Mouse (Mus musculus): ENCODE data around the gene Alg12. TPM values are rescaled to one million over a fixed set of nuclear protein-coding genes. Genes with fewer than 3 reads are reported as not detected.

Alg12 gene
- polyA plus RNA-seq, 1 experiment from 2014 or later = 14.2 TPM

DNA sequence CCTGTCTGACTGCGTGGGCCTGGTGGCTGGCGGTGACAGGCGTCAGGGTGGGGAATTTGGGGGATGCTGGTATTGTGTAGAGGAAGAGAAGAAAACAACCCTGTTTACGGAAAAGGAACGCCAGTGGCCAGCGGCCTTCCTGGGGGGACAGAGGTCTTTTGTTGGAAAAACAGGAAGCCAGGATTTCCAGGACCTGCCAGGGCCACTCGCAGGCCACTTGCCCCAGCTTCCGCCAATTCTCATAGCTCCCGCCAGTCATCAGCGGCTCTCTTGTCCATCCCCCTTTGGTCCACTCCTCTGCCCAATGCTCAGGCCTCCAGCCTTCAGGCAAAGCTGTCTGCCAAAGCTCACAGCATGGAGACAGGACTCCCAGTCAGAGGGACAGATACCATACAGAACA lies 21.0 kb upstream of the Alg12 start:
- 50% methylated on average over 10 of the region's 10 CpGs for WGBS
- Histone ChIP-seq H3K27me3 (no peaks in the 10 kb centered on the region), H3K4me1 (peaks cover 27% of the 10 kb centered on the region), H3K4me3 (replicated peaks) (no peak overlapping the region), H3K9me3 (replicated peaks) (no peaks in the 10 kb centered on the region), H3K9ac (no peak overlapping the region), H3K27ac (replicated peaks) (peak overlapping the region; percentile 77), H3K4me2 (replicated peaks) (no peak overlapping the region), H3K36me3 (no peaks in the 10 kb centered on the region)
- no peak for ATAC-seq (ENCODE audit: insufficient number of reproducible peaks, low FRiP score, low TSS enrichment, low read depth)

DNA sequence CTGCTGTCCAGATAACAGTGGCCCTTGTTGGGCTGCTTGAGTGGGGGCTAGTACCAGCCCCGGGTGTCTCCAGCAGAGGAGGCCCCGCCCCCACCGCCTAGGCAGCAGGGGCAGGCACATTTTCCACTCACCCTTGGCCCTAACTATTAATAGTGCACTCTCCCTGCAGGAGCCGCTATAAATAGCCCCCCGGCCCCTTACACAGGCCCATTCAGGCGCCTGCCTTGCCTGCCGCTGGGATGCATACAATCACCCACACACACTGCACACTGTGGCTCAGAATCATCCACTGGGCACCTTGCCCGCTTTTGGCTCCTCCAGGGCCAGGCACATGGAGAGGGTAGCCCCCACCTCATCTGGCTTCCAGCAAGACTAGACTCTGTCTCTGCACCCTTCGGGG lies 20.2 kb upstream of the Alg12 start:
- no peaks in the 10 kb centered on the region for H3K36me3 ChIP-seq
- H3K27me3 ChIP-seq = no peaks in the 10 kb centered on the region
- H3K4me3 ChIP-seq (replicated peaks) = no peak overlapping the region
- 25% methylated on average over 9 of the region's 9 CpGs for WGBS
- H3K27ac ChIP-seq (replicated peaks) = peak overlapping the region; percentile 77
- peak; percentile 66 for ATAC-seq (ENCODE audit: insufficient number of reproducible peaks, low FRiP score, low TSS enrichment, low read depth)
- H3K9me3 ChIP-seq (replicated peaks) = no peaks in the 10 kb centered on the region
- no peak overlapping the region for H3K9ac ChIP-seq
- peaks cover 27% of the 10 kb centered on the region for H3K4me1 ChIP-seq
- 0 out of 2 replicates have a peak overlapping the region, but pooled peaks have one; percentile 13 for H3K4me2 ChIP-seq (replicated peaks)

DNA sequence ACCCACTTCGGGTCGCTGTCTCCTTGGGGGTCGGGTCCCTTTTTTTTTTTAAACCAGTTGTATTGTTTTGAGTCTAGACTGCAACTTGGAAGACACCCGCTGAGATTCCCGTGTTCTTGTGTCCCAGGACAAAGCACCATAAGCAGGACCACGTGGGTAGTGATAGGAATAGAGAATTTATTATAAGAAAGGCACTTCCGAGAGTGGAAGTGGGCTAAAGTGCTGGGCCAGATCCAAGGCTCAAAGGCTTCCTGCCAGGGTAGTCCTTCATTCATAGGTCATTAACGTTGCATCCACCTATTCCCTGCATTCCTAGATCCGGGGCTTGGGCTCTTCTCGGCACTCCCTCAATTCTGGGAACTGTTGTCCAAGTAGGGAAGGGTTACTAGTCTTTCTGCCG lies 18.9 kb upstream of the Alg12 start:
- Histone ChIP-seq H3K4me1 (peaks cover 24% of the 10 kb centered on the region), H3K4me3 (replicated peaks) (peak overlapping the region; percentile 47), H3K9me3 (replicated peaks) (no peaks in the 10 kb centered on the region), H3K9ac (no peak overlapping the region), H3K27ac (replicated peaks) (no peak overlapping the region), H3K27me3 (no peaks in the 10 kb centered on the region), H3K36me3 (no peaks in the 10 kb centered on the region), H3K4me2 (replicated peaks) (peak overlapping the region; percentile 75)
- no peak for ATAC-seq (ENCODE audit: insufficient number of reproducible peaks, low FRiP score, low TSS enrichment, low read depth)
- WGBS = 3% methylated on average over 11 of the region's 11 CpGs

DNA sequence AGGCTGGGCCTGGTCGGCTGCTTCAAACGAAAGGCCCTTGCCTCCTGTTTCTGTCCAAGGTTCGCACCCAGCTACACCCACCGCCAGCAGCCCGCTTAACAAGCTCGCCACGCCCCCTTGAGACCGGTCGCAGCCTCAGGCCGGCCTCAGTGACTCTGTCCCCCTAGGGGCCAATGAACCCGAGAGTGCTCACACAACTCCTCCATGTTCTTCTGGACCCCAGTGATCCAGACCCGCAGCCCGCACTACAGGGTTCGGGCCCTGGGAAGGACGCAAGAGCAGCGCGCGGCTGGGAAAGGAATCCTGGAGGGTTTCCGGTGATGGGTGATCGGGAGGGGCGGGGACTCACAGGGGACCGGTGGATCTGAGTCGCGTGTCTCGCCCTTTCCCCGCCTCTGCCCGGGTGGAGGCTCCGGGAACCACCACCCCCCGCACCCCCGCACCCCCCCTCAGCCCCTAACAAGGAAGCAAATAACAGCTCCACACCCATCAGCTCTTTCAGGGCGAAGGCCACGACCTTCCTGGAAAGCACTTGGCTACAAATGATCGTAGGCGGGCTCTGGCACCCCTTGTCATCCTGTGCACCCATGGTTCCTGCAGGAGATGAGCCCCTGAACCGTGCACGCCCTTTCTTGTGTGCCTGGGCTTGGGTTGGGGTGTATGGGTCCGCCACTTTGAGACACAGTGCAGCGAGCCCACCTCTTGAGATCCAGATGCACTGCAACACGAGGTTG lies 18.2 kb upstream of the Alg12 start:
- under 1% methylated on average over 39 of the region's 39 CpGs for WGBS
- H3K4me1 ChIP-seq = peaks cover 24% of the 10 kb centered on the region
- H3K36me3 ChIP-seq = no peaks in the 10 kb centered on the region
- no peaks in the 10 kb centered on the region for H3K27me3 ChIP-seq
- H3K9me3 ChIP-seq (replicated peaks) = no peaks in the 10 kb centered on the region
- H3K4me3 ChIP-seq (replicated peaks) = peak overlapping the region; percentile 47
- H3K27ac ChIP-seq (replicated peaks) = no peak overlapping the region; the same call in 1 of the 2 replicates
- peak overlapping the region; percentile 37; the same call in 1 of the 2 replicates for H3K9ac ChIP-seq
- H3K4me2 ChIP-seq (replicated peaks) = peak overlapping the region; percentile 75
- peak; percentile 32; the same call in 1 of the 2 replicates for ATAC-seq (ENCODE audit: insufficient number of reproducible peaks, low FRiP score, low TSS enrichment, low read depth)

DNA sequence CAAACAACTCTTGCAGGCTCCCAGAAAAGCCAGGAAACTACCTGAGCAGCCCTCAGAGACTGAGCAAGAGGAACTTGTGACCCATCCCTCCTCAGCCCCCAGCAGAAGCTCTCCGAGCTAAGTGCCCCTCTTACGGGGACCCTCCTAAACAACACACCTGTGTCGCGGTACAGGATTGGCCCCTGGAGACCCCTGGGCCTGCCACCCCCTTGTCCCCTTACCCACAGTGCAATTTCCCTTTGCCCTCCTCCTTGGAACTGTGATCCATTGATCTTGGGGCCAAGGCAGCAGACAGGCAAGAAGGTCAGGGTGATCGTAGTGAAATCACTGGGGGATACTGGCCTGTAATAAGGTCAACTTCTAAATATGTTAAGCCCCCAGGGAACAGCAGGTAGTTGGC lies 17.5 kb upstream of the Alg12 start:
- ATAC-seq (ENCODE audit: insufficient number of reproducible peaks, low FRiP score, low TSS enrichment, low read depth) = no peak
- Histone ChIP-seq H3K4me1 (peaks cover 24% of the 10 kb centered on the region), H3K9ac (no peak overlapping the region), H3K9me3 (replicated peaks) (no peaks in the 10 kb centered on the region), H3K27me3 (no peaks in the 10 kb centered on the region), H3K27ac (replicated peaks) (no peak overlapping the region), H3K36me3 (no peaks in the 10 kb centered on the region), H3K4me3 (replicated peaks) (no peak overlapping the region), H3K4me2 (replicated peaks) (peak overlapping the region; percentile 75; the same call in 1 of the 2 replicates)
- 65% methylated on average over 5 of the region's 5 CpGs for WGBS

DNA sequence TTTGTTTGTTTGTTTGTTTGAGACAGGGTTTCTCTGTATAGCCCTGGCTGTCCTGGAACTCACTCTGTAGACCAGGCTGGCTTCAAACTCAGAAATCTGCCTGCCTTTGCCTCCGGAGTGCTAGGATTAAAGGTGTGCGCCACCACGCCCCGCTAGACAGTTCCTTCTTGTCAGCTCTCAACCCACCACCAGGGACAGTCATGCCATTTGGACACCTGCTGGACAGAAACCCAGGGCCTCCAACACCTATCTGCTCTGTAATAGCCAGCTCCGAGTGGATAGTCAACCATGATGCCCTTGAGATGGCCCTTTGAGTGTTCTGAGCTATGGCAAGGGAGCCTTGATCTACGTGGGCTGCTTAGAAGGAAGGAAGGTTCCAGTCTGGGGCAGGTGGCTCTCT lies 16.9 kb upstream of the Alg12 start:
- no peak for ATAC-seq (ENCODE audit: insufficient number of reproducible peaks, low FRiP score, low TSS enrichment, low read depth)
- Histone ChIP-seq H3K4me2 (replicated peaks) (no peak overlapping the region), H3K27me3 (no peaks in the 10 kb centered on the region), H3K27ac (replicated peaks) (no peak overlapping the region), H3K36me3 (no peaks in the 10 kb centered on the region), H3K9me3 (replicated peaks) (no peaks in the 10 kb centered on the region), H3K4me3 (replicated peaks) (no peak overlapping the region), H3K4me1 (peaks cover 24% of the 10 kb centered on the region), H3K9ac (no peak overlapping the region)
- WGBS = 82% methylated on average over 6 of the region's 6 CpGs

DNA sequence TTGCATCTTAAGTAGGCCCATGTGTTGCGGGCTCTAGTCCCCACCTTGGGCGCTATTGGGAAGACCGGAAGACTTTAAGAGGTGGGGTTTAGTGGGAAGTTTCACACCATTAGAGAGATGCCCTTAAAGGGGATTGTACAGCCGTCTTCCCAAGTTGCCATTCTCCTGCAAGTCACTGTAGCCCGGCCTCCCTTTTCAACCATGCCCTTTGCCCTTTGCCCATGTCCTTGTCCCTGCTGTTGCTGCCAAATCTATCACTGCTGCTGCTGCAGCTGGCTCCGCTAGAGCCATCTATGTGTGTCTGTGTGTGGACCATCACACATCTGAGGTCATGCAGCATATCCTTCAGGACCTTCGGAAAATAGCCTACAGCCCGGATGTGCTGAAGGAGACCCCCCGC lies 13.4 kb upstream of the Alg12 start:
- no peak overlapping the region for H3K4me2 ChIP-seq (replicated peaks)
- 72% methylated on average over 9 of the region's 9 CpGs for WGBS
- no peak for ATAC-seq (ENCODE audit: insufficient number of reproducible peaks, low FRiP score, low TSS enrichment, low read depth)
- no peaks in the 10 kb centered on the region for H3K36me3 ChIP-seq
- no peaks in the 10 kb centered on the region for H3K9me3 ChIP-seq (replicated peaks)
- no peak overlapping the region for H3K27ac ChIP-seq (replicated peaks)
- H3K9ac ChIP-seq = no peak overlapping the region
- no peak overlapping the region for H3K4me3 ChIP-seq (replicated peaks)
- H3K27me3 ChIP-seq = no peaks in the 10 kb centered on the region
- H3K4me1 ChIP-seq = peaks cover 15% of the 10 kb centered on the region

DNA sequence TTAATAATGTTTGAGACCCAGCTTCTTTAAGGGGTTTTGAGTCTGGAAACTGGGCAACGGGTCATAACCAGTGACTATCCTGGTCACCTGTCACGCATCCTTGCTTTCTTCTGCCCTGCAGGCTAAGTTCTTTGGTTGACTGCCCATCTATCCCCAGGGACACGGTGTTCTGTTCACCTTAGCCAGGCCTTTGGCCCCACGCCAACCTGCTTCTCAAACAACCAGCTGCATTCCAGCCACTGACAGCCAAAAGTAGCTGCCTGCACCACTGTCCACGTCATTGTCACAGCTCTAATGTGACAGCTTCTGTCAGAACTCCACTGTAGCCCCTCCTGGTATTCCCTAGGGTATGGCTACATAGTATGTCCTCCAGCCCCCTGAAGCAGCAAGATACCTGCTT lies 12.4 kb upstream of the Alg12 start:
- ATAC-seq (ENCODE audit: insufficient number of reproducible peaks, low FRiP score, low TSS enrichment, low read depth) = no peak
- H3K36me3 ChIP-seq = 0 out of 2 replicates have a peak, but pooled peaks cover 3% of the 10 kb centered on the region
- H3K27me3 ChIP-seq = no peaks in the 10 kb centered on the region
- H3K27ac ChIP-seq (replicated peaks) = no peak overlapping the region
- H3K9me3 ChIP-seq (replicated peaks) = no peaks in the 10 kb centered on the region
- no peak overlapping the region for H3K4me3 ChIP-seq (replicated peaks)
- H3K4me1 ChIP-seq = peaks cover 9% of the 10 kb centered on the region
- no peak overlapping the region for H3K4me2 ChIP-seq (replicated peaks)
- no peak overlapping the region for H3K9ac ChIP-seq
- 54% methylated on average over 5 of the region's 5 CpGs for WGBS

DNA sequence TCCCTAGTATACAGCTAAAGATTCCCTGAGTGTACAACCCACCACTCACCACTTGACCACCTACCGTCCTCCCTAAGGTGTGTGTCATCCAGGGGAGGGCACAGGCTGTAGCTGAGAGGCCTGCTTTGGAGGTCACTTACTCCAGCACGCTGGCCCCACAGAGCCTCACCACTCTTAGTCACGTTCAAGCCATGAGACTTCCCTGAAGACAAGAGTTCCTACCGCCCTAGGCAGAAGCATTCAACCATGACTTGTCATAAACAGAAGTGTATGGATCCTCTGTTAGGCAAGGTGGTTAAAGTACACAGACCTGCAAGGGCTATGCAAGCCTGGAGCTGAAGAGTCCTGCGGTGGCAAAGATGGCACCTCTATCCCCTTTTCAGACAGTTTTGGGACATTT lies 11.6 kb upstream of the Alg12 start:
- Histone ChIP-seq H3K9me3 (replicated peaks) (no peaks in the 10 kb centered on the region), H3K4me1 (peaks cover 9% of the 10 kb centered on the region), H3K4me3 (replicated peaks) (no peak overlapping the region), H3K9ac (no peak overlapping the region), H3K4me2 (replicated peaks) (no peak overlapping the region), H3K36me3 (peaks cover 11% of the 10 kb centered on the region; the same call in 1 of the 2 replicates), H3K27ac (replicated peaks) (no peak overlapping the region), H3K27me3 (no peaks in the 10 kb centered on the region)
- ATAC-seq (ENCODE audit: insufficient number of reproducible peaks, low FRiP score, low TSS enrichment, low read depth) = no peak
- WGBS = 73% methylated on average over 5 of the region's 5 CpGs

DNA sequence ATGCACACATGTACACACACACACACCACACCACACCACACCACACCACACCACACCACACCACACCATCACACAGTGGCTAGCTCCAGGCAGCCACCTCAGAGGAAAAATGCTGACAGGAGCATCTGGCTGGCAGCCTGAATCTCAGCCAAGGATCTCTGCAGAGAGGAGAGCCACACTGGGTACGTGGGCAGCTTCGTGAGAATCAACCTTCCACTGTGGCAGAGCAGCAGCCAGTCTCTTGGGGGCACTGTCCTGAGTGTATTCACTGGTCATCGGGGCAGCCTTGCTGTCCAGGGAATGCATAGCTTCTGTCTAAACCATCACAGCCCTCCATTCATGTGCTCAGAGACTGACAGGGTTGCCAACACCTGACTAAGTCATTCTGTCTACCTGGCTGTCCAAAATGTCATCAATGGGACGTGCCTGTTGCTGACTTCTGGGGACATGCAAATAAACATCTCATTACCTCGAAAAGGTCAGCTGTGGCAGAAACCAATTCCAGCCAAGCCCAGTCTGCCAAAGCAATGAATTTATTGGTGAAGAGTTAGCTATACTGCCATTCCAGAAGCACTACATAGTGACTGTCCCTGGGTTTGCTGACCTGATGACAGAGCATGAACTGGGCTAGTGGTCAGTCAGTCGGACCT lies 10.8 kb upstream of the Alg12 start:
- 72% methylated on average over 6 of the region's 6 CpGs for WGBS
- Histone ChIP-seq H3K4me1 (peaks cover 9% of the 10 kb centered on the region), H3K9me3 (replicated peaks) (no peaks in the 10 kb centered on the region), H3K27ac (replicated peaks) (no peak overlapping the region), H3K36me3 (peaks cover 19% of the 10 kb centered on the region), H3K27me3 (no peaks in the 10 kb centered on the region), H3K9ac (no peak overlapping the region), H3K4me3 (replicated peaks) (no peak overlapping the region), H3K4me2 (replicated peaks) (no peak overlapping the region)
- ATAC-seq (ENCODE audit: insufficient number of reproducible peaks, low FRiP score, low TSS enrichment, low read depth) = no peak

DNA sequence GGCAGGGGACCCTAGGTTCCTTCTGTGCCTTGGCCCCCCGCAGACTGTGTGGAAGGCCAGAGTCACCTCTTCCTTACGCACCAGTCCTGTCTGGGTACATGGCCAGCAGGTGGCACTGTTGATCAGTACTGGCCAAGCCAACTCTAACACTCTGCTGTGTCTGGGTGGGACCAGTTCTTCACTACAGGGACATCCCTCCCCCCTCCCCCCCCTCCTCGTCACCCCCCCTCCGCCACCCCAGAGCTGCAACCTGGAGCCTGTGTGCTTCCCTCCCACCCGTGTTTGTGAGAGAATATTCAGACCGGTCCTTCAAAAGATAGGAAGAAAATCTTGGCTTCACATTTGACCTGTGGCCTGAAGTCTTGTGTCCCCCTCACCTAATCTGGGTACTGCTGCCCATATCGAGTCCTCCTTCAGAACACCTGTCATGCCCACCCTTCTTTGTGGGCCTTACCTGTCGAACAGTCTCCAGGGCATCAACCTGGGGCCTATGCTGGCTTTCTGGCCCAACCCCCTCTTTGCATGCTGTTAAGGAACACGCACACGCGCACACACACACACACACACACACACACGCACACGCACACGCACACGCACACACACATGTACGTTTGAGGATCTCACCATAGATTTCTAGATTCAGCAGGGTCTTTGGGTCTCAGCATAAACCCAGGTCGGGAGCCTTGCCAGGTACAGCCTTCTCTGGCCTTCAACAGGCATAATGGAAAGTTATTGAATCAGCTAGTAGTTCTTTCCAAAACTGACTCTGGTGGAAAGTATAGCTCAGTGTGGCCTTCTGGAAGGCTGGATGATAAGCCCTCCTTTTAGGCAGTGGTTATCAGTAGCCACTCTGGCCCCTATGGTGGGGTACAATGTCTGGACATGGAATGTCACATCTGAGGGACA lies 9.9 kb upstream of the Alg12 start:
- 54% methylated on average over 17 of the region's 17 CpGs for WGBS
- peak; percentile 85 for ATAC-seq (ENCODE audit: insufficient number of reproducible peaks, low FRiP score, low TSS enrichment, low read depth)

More for the DNA sequence above, 9.9 kb upstream of the Alg12 start:
- Histone ChIP-seq H3K4me2 (replicated peaks) (no peak overlapping the region), H3K9me3 (replicated peaks) (no peaks in the 10 kb centered on the region), H3K4me3 (replicated peaks) (no peak overlapping the region), H3K4me1 (peaks cover 9% of the 10 kb centered on the region), H3K27me3 (no peaks in the 10 kb centered on the region), H3K36me3 (peaks cover 27% of the 10 kb centered on the region), H3K9ac (no peak overlapping the region), H3K27ac (replicated peaks) (no peak overlapping the region)
